Mouse (Mus musculus): Measurements from ENCODE around the gene Polrmt. TPM values are rescaled to one million over a fixed set of nuclear protein-coding genes. Genes with fewer than 3 reads are reported as not detected.

Gene Polrmt
- polyA plus RNA-seq, 1 experiment from 2014 or later: 46.2 TPM

DNA sequence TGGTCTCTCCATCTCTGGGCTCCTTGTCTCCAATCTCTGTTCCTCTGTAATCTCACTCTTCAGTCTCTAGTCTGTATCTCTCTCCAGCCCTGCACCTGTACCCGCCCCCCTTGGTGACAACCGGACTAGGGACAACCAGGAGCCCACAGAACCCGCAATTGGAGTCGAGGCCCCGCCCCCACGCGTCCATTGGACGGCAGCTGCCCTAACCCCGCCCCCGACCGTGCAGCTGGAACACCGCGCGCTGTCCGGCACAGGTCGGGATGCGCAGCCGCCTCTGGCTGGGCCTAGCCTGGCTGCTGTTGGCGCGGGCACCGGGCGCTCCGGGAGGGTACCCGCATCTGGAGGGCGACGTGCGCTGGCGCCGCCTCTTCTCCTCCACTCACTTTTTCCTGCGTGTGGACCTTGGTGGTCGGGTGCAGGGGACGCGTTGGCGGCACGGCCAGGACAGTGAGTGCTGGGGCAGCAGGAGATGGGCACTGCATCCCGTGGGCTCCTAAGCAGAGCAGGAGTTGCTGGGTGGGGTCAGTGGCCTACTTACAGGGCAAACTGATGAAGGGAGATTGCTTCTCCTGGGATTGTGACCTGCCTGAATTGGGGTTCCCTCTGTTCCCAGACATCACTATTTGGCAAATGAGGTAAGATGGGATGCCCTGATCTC is 8.6 kb upstream of the Polrmt start, which contains the start of gene Fgf22:
Gene Fgf22 (plus strand): TSS at position 221 of the 661 bp plus-strand sequence.
- Histone ChIP-seq H3K27ac (ENCODE audit: low read length) (no peak within 1 kb of the TSS), H3K9ac (ENCODE audit: low read length) (peak within 1 kb of the TSS; percentile 50; the same call in 1 of the 2 replicates), H3K4me1 (replicated peaks; ENCODE audit: control insufficient read depth, insufficient read depth, low read length) (peaks cover 4% of the 10 kb centered on the region; the same call in 1 of the 2 replicates), H3K9me3 (ENCODE audit: control insufficient read depth, low read length) (no peaks in the 10 kb centered on the region), H3K4me3 (ENCODE audit: low read length) (peak within 1 kb of the TSS; percentile 35; the same call in 1 of the 2 replicates), H3K36me3 (ENCODE audit: control insufficient read depth, insufficient read depth, low read length) (peaks cover 22% of the 10 kb centered on the region), H3K4me2 (ENCODE audit: low read depth, low read length) (peak within 1 kb of the TSS; percentile 65), H3K27me3 (ENCODE audit: control insufficient read depth, insufficient read depth, low read depth, low read length) (no peaks in the 10 kb centered on the region)
- 2% methylated on average over 36 of the region's 36 CpGs for WGBS
- ATAC-seq (ENCODE audit: low read depth): peak; percentile 87

DNA sequence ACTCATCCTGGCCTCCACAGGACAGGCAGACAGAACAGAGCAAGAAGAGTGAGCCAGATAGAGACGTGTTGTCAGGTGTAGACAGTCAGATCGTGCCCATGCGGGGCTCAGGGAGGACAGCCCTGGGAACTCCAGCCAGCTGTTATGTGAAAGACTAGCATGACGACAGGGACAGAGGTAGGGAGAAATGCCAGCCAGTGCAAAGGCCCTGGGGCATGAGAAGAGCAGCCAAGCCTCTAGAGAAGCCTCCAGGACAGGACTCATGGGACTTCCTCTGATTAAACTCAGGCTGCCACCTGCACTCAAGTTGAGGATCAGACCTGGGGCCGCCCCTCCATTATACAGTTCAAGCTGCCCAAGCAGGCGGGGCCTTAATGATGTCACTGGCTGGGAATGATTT is 2.1 kb upstream of the Polrmt start:
- Histone ChIP-seq H3K4me3 (ENCODE audit: low read length) (no peak overlapping the region), H3K4me2 (ENCODE audit: low read depth, low read length) (no peak overlapping the region), H3K9me3 (ENCODE audit: control insufficient read depth, low read length) (no peaks in the 10 kb centered on the region), H3K36me3 (ENCODE audit: control insufficient read depth, insufficient read depth, low read length) (0 out of 2 replicates have a peak, but pooled peaks cover 2% of the 10 kb centered on the region), H3K4me1 (replicated peaks; ENCODE audit: control insufficient read depth, insufficient read depth, low read length) (peaks cover 6% of the 10 kb centered on the region), H3K9ac (ENCODE audit: low read length) (no peak overlapping the region), H3K27me3 (ENCODE audit: control insufficient read depth, insufficient read depth, low read depth, low read length) (no peaks in the 10 kb centered on the region), H3K27ac (ENCODE audit: low read length) (no peak overlapping the region)
- 70% methylated on average over 6 of the region's 6 CpGs for WGBS
- no peak for ATAC-seq (ENCODE audit: low read depth)

DNA sequence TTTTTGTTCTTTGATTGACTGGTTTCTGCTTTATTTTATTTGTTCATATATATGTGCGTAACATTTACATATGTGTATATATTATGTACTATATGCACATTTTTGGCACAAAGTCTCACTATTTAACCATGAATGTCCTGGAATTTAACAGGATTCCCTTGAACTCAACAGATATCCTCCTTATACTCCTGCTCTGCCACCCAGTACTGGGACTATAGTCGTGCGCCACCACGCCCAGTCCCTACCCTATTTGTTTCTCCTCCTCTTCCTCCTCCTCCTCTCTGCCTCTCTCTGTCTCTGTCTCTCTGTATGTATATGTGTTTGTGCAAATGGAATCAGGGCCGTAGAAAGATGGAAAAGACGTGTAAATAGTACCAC is 382 bp upstream of the Polrmt start:
- Histone ChIP-seq H3K9ac (ENCODE audit: low read length) (peak overlapping the region; percentile 50), H3K4me3 (ENCODE audit: low read length) (peak overlapping the region; percentile 28), H3K27ac (ENCODE audit: low read length) (no peak overlapping the region), H3K27me3 (ENCODE audit: control insufficient read depth, insufficient read depth, low read depth, low read length) (no peaks in the 10 kb centered on the region), H3K9me3 (ENCODE audit: control insufficient read depth, low read length) (no peaks in the 10 kb centered on the region), H3K4me2 (ENCODE audit: low read depth, low read length) (peak overlapping the region; percentile 52), H3K4me1 (replicated peaks; ENCODE audit: control insufficient read depth, insufficient read depth, low read length) (peaks cover 6% of the 10 kb centered on the region), H3K36me3 (ENCODE audit: control insufficient read depth, insufficient read depth, low read length) (peaks cover 13% of the 10 kb centered on the region)
- peak; percentile 67 for ATAC-seq (ENCODE audit: low read depth)
- WGBS: 21% methylated on average over 6 of the region's 6 CpGs

DNA sequence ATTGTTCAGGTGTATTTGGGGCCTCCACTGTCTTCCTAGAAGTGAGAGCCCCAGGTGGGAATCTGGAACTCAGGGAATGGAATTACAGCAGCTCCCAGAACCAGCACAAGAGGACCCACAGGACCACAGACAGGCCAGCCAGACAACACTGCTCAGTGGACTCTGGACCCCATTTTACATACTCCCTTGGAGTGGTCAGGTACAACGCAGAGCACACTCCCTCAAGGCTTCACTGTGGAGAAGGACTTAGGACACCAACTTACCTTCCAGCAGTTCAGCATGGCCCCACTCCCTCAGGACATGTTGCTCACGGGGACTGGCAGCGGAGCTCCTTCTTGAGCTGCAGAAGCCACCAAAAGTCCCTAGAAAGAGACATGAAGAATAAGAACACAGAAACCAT is 970 bp downstream of the Polrmt start:
- peaks cover 7% of the 10 kb centered on the region for H3K9me3 ChIP-seq (ENCODE audit: control insufficient read depth, low read length)
- peak overlapping the region; percentile 72 for H3K4me2 ChIP-seq (ENCODE audit: low read depth, low read length)
- 87% methylated on average over 3 of the region's 3 CpGs for WGBS
- no peak for ATAC-seq (ENCODE audit: low read depth)
- no peak overlapping the region for H3K9ac ChIP-seq (ENCODE audit: low read length)
- peaks cover 26% of the 10 kb centered on the region for H3K36me3 ChIP-seq (ENCODE audit: control insufficient read depth, insufficient read depth, low read length)
- H3K4me3 ChIP-seq (ENCODE audit: low read length): 0 out of 2 replicates have a peak overlapping the region, but pooled peaks have one; percentile 77
- no peak overlapping the region for H3K27ac ChIP-seq (ENCODE audit: low read length)
- no peaks in the 10 kb centered on the region for H3K27me3 ChIP-seq (ENCODE audit: control insufficient read depth, insufficient read depth, low read depth, low read length)
- peaks cover 6% of the 10 kb centered on the region for H3K4me1 ChIP-seq (replicated peaks; ENCODE audit: control insufficient read depth, insufficient read depth, low read length)

DNA sequence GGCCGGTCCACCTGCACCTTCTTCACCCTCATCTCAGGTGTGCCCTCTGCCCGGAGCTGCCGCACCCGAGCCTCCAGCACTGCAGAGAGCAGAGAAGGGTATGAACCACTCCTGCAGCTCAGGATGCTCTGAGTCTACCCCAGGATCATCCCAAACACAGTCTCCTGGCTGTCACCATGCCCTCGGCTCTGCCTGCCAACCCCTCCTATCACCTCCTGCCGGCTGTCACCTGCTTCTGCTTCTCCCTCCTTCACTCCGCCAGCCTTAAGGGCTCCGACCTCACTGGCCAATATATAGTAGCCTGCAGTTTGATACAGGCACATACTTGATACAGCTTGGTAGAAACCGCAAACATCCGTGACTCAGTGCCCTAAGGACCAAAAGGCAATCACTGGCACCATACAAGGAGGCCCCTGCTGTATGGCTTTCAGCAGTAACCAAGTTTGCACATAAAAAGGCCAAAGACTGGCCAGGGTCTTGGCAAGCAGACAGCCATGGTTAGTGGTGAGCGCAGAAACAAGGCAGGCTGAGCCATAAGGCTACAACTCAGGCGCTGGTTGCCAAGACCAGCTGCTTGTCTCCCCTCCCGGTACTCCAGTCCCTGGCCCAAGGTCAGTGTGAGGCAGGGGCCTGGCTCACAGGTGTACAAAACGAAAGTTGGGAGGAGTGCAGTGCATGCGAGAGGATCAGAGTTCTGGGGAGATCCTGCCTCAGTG is 2.6 kb downstream of the Polrmt start:
- Histone ChIP-seq H3K27ac (ENCODE audit: low read length) (no peak overlapping the region), H3K9ac (ENCODE audit: low read length) (no peak overlapping the region), H3K4me3 (ENCODE audit: low read length) (no peak overlapping the region), H3K4me1 (replicated peaks; ENCODE audit: control insufficient read depth, insufficient read depth, low read length) (peaks cover 6% of the 10 kb centered on the region), H3K4me2 (ENCODE audit: low read depth, low read length) (no peak overlapping the region), H3K27me3 (ENCODE audit: control insufficient read depth, insufficient read depth, low read depth, low read length) (no peaks in the 10 kb centered on the region), H3K9me3 (ENCODE audit: control insufficient read depth, low read length) (peaks cover 23% of the 10 kb centered on the region), H3K36me3 (ENCODE audit: control insufficient read depth, insufficient read depth, low read length) (peaks cover 42% of the 10 kb centered on the region)
- 89% methylated on average over 15 of the region's 15 CpGs for WGBS
- ATAC-seq (ENCODE audit: low read depth): no peak

DNA sequence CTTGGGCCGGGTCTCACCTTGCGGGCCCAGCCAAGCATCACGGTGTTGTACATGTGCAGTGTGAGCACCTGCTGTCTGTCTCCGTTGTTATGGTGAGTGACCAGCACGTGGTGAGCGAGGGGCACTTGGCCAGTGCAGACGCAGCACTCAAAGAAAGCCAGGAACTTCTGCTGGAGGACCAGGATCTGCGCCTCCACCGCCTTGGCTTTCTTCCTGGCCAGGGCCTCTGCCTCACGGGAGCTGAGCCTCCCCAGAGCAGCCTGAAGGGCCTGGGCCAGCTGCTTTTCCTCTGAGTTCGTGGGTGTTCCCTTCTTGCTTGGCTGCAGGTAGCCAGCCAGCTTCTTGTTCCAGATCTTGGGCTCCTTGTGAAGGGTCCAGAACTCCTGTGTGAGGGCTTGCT is 3.2 kb downstream of the Polrmt start:
- H3K27me3 ChIP-seq (ENCODE audit: control insufficient read depth, insufficient read depth, low read depth, low read length): no peaks in the 10 kb centered on the region
- H3K4me2 ChIP-seq (ENCODE audit: low read depth, low read length): no peak overlapping the region
- peaks cover 6% of the 10 kb centered on the region for H3K4me1 ChIP-seq (replicated peaks; ENCODE audit: control insufficient read depth, insufficient read depth, low read length)
- H3K9me3 ChIP-seq (ENCODE audit: control insufficient read depth, low read length): peaks cover 29% of the 10 kb centered on the region
- H3K36me3 ChIP-seq (ENCODE audit: control insufficient read depth, insufficient read depth, low read length): peaks cover 49% of the 10 kb centered on the region
- ATAC-seq (ENCODE audit: low read depth): no peak
- H3K4me3 ChIP-seq (ENCODE audit: low read length): no peak overlapping the region
- H3K9ac ChIP-seq (ENCODE audit: low read length): no peak overlapping the region
- 90% methylated on average over 11 of the region's 11 CpGs for WGBS
- no peak overlapping the region for H3K27ac ChIP-seq (ENCODE audit: low read length)

DNA sequence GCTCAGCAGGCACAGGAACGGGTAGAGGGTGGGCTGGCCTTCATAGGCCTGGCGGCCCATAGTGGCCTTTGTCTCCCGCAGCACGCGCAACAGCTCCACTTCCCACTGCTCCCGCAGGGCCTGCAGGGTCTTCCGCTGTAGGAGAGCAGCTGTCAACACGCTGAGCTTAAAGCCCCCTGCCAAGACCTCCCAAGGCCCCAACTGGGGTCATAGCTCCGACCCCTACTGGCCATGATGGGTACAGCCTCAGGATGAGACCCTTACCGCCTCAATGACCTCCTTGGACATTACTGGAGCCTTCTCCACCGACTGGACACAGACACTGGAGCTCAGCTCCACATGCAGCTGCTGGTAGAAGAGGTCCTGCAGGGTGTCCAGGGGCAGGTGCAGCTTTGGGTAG is 5.5 kb downstream of the Polrmt start:
- H3K4me1 ChIP-seq (replicated peaks; ENCODE audit: control insufficient read depth, insufficient read depth, low read length): peaks cover 6% of the 10 kb centered on the region
- no peak overlapping the region for H3K4me2 ChIP-seq (ENCODE audit: low read depth, low read length)
- no peak overlapping the region for H3K27ac ChIP-seq (ENCODE audit: low read length)
- ATAC-seq (ENCODE audit: low read depth): no peak
- H3K9ac ChIP-seq (ENCODE audit: low read length): no peak overlapping the region
- no peak overlapping the region for H3K4me3 ChIP-seq (ENCODE audit: low read length)
- peaks cover 2% of the 10 kb centered on the region; the same call in 1 of the 2 replicates for H3K27me3 ChIP-seq (ENCODE audit: control insufficient read depth, insufficient read depth, low read depth, low read length)
- 76% methylated on average over 11 of the region's 11 CpGs for WGBS
- H3K9me3 ChIP-seq (ENCODE audit: control insufficient read depth, low read length): peaks cover 48% of the 10 kb centered on the region
- peaks cover 72% of the 10 kb centered on the region for H3K36me3 ChIP-seq (ENCODE audit: control insufficient read depth, insufficient read depth, low read length)

DNA sequence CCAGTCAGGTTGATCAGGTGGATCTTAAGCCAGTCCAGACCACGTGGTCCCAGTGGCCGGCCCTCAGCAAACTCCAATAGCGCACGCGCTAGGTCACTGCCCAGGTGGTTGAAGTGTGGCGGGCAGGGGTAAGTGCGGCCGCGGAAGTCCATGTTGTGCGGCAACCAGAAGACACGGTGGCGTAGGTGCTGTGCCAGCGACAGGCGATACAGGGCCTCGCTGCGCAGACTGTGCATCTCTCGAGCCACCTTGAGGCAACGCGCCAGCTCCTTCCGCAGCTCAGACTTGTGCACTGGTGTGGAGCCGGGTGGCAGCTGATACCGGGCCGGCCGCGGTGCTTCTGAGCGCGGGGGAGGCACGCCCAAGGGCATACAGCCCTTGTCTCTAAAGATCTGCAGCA is 7.1 kb downstream of the Polrmt start:
- 95% methylated on average over 28 of the region's 28 CpGs for WGBS
- Histone ChIP-seq H3K4me2 (ENCODE audit: low read depth, low read length) (no peak overlapping the region), H3K4me3 (ENCODE audit: low read length) (no peak overlapping the region), H3K27ac (ENCODE audit: low read length) (no peak overlapping the region), H3K9me3 (ENCODE audit: control insufficient read depth, low read length) (peaks cover 53% of the 10 kb centered on the region), H3K4me1 (replicated peaks; ENCODE audit: control insufficient read depth, insufficient read depth, low read length) (no peaks in the 10 kb centered on the region), H3K27me3 (ENCODE audit: control insufficient read depth, insufficient read depth, low read depth, low read length) (peaks cover 3% of the 10 kb centered on the region; the same call in 1 of the 2 replicates), H3K36me3 (ENCODE audit: control insufficient read depth, insufficient read depth, low read length) (peaks cover 81% of the 10 kb centered on the region), H3K9ac (ENCODE audit: low read length) (no peak overlapping the region)
- ATAC-seq (ENCODE audit: low read depth): no peak

DNA sequence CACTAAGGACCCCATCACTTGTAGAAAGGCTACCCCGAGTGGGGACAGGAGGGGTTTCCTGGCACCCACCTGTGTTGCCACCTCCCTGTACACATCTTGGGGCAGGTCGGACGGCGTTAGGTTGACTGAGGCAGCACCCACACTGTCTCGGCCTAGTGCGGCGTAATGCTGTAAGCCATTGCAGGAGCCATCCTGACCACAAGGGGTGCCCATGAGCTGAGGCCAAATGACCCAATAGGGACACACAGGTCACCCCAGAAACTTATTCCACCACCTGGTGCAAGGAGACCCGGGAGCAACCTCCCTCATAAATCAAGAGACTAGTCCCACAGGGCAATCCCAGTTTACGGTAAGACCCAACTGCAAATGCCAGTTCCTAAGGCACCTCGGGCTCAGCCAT is 8.1 kb downstream of the Polrmt start:
- Histone ChIP-seq H3K4me2 (ENCODE audit: low read depth, low read length) (no peak overlapping the region), H3K4me1 (replicated peaks; ENCODE audit: control insufficient read depth, insufficient read depth, low read length) (no peaks in the 10 kb centered on the region), H3K9ac (ENCODE audit: low read length) (no peak overlapping the region), H3K27ac (ENCODE audit: low read length) (no peak overlapping the region), H3K27me3 (ENCODE audit: control insufficient read depth, insufficient read depth, low read depth, low read length) (peaks cover 3% of the 10 kb centered on the region; the same call in 1 of the 2 replicates), H3K36me3 (ENCODE audit: control insufficient read depth, insufficient read depth, low read length) (peaks cover 85% of the 10 kb centered on the region), H3K9me3 (ENCODE audit: control insufficient read depth, low read length) (peaks cover 53% of the 10 kb centered on the region), H3K4me3 (ENCODE audit: low read length) (no peak overlapping the region)
- ATAC-seq (ENCODE audit: low read depth): no peak
- WGBS: 94% methylated on average over 10 of the region's 10 CpGs

All from lung, embryonic 16.5 days (tissue).